Mouse (Mus musculus) R1 (cell line): ENCODE results near the gene Wars2.

Experiments
- DNase-seq: peaks from one replicate; pipeline ENCODE4 v3.0.0-alpha.2; 2018; ENCODE audit warnings: low read depth, low spot score

The Wars2 gene

DNA sequence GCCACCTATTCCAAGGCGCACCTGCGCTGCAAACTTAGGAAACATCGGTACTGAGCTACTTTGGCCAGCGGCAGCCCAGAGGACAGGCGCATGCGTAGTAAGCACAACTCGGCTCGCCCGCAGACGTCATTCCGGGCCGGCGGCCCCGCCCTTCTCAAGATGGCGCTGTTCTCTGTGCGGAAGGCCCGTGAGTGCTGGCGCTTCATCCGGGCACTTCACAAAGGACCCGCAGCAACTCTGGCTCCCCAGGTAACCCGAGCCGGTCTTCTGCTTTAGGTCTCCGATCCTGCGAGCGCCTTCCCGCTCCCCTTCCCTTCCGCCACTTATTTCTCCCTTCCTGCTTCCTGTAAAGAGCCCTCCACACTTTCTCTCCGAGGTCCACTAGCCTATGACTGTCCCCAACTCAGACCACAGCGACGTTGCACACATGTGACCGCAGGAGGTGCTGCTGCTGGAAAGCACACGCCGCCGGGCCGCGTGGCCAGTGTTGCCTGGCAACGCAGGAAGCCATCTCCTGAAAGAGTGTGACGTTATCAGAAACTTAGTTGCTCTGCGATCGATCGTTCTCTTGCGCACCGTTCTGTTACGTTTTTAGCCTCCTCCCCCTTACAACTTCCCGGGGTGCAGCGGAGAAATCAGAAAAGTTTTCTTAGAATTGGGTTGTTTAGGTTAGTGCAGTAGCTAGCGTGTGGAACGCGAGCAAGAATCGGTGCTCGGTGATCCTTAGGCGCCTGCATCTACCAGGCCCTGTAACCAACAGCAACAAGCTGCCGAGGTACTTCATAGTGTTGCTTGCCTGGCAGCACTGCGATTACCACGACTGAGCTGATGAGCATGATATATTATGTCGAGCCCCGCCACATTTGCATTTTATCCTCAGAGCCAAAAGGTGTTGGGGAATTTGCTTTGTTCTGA is at the start of gene Wars2:
TSS of gene Wars2 (plus strand) at position 129 of the 915 bp plus-strand sequence.
- DNase-seq = peak; percentile 94

GRCm38 (mm10) chr3:99096816-99097215 is 44.1 kb upstream of the Wars2 start:
- DNase-seq = no peak

GRCm38 (mm10) chr3:99110353-99111213 is 30.3 kb upstream of the Wars2 start:
- DNase-seq = no peak

GRCm38 (mm10) chr3:99111214-99111608 is 29.7 kb upstream of the Wars2 start:
- DNase-seq = no peak

DNA sequence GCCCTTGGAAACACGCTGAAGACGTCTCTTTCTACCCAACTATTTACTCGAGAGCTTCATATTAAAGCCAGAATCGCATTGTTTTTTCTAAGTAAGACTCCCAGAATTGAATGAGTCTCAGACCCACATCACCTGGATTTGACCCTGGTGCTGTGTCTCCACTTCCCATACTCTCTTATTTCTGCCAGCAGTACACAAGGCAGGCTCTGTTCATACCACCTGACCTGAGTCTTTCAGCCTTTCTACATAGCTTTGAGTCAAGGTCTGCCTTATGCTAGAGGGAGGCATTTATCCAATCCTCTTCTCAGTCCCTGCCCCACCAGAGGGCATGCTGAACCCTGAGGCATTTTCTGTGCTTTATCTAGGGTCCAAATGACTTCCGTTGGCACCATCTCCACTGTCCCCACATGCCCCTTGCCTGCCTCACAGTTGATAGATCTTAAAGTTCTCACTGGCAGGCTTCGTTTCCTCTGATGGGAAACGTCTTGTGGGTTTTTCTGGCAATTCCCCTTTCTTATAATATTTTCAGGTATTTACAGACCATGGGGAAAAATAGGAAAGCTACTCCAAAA is 27.5 kb upstream of the Wars2 start:
- DNase-seq = no peak

DNA sequence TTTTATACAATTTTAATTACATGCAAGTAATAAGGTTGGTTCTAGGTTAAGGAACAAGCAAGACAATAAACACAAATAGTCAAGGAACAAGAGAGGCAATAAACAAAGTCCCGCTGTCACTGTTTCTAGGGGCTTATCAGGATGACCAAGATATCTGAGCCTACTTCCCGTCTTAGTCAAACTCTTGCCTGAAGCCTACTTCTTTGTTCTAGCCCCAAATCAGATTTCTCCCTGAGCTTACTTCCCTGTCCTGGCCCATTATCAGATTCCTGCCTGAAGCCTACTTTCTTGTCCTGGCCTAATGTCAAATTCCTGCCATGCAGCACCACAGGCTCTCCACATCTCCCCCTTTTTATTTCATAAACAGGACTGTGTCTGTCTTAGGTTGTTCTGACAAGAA is 19.9 kb upstream of the Wars2 start:
- no peak for DNase-seq

GRCm38 (mm10) chr3:99130521-99130920 is 10.3 kb upstream of the Wars2 start:
- DNase-seq = no peak

DNA sequence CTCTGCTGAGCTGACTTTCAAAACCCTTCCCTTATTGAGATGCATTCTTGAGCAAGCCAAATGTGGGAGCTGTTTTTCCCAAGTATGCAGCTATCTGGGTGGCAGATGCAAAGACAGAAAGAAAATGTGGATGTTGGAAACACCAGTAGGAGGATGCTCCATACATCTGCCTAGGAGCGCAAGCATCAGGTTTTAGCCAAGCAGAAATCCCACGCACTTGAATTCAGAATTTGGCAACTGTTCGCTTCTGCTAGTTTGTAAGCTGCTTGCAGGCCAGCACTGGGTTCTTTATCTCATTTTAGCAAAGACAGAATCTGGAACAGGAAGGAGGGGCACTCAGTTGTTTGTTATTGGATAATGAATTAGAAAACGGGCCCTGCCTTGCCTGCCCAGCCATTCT is 8.9 kb upstream of the Wars2 start:
- DNase-seq = no peak

DNA sequence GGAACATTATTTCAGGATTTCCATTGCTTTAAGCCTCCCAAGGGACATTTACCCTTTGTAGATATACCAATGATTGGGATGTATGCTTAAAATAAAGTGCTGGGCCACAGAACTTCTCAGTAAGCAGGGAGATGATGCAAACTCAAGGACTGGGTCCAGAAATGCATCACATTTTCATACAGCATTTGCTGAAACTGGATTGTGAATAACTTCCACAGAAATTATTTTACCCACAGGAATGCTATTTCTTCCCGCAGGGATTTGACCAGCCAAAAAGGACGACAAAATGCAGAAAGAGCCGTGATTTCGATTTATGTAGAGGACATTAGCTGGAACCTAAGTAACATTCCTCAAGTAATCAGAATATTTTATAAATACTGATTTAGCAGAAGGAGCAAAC is 7.0 kb upstream of the Wars2 start:
- DNase-seq = no peak

GRCm38 (mm10) chr3:99147886-99148285 is 7.0 kb downstream of the Wars2 start:
- no peak for DNase-seq

GRCm38 (mm10) chr3:99149035-99149434 is 8.2 kb downstream of the Wars2 start:
- no peak for DNase-seq

DNA sequence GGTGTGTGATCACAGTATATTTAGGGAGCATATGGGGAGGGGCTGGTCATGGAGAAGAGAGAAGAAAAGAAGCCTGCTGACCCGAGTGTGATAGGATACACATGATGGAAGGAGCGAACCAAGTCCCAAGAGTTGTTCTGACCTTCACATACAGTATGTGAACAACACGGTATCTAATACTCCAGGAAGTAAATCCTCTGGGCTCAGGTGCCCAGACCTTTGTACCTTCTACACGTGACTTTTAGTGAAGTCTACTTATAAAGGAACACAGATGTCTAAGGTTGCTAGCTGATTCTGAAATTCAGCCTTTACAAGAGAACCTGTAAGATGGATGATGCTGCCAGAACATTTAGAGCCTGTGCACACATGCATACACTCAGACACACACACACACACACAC is 15.4 kb downstream of the Wars2 start:
- no peak for DNase-seq

- DNase-seq = no peak
Measured at GRCm38 (mm10) chr3:99156987-99157386, 16.1 kb downstream of the Wars2 start.

- DNase-seq = no peak
Measured at GRCm38 (mm10) chr3:99157451-99158015, 16.7 kb downstream of the Wars2 start.

- DNase-seq = no peak
Measured at GRCm38 (mm10) chr3:99160016-99160415, 19.1 kb downstream of the Wars2 start.

- DNase-seq = no peak
Measured at GRCm38 (mm10) chr3:99162191-99162590, 21.3 kb downstream of the Wars2 start.

DNA sequence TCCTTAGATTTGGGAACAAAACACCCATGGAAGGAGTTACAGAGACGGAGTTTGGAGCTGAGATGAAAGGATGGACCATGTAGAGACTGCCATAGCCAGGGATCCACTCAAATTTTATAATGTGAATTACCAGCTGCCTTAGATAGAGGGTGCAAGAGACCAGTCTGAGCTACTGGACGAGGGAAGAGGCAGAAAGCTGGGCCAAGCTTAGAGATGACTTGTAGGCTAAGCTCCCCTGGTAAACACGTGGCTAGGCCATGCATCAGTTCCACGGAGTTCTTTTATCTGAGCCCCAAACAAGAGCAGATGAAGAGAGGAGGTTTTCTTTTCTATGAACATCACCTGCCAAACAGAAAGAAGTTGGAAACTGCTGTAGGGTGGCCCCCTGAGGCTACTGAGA is 26.9 kb downstream of the Wars2 start:
- no peak for DNase-seq

- no peak for DNase-seq
Measured at GRCm38 (mm10) chr3:99173178-99173577, 32.3 kb downstream of the Wars2 start.

DNA sequence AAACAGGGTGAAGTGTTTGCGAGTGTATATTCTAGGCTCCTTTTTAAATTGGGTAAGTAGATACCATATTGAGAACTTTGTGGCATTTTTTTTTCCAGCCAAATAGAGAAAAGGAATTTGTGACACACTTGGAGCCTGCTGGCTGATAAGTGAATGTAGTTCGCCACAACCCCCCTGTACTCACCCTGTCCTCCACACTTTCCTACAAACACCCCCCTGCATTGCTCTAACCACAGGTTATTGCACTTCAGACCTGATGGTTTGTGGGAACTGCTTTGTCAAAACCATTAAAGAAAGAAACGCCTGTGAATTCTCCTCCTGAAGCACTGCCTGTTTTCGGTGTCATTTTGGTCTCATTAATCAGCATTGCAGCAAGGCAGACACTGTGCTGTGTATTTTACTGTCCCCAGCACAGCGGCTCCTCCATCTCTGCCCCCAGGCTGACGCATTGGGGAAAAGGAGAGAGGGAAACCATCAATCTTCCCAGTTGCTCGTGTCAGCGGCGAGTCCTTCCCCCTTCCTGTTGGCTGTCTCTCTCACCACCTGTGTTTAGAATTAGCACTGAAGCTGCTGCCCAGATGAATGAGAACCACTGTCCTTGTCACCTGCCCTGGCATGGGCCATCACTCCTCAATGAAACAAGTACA is 33.9 kb downstream of the Wars2 start:
- no peak for DNase-seq

GRCm38 (mm10) chr3:99183355-99184016 is 42.6 kb downstream of the Wars2 start:
- no peak for DNase-seq

- no peak for DNase-seq
Measured at GRCm38 (mm10) chr3:99184373-99184772, 43.5 kb downstream of the Wars2 start.
